Mouse (Mus musculus) layer of hippocampus, adult 9-11 months (tissue): ENCODE data around the gene Smpd4.

ENCODE experiments used
- DNase-seq: peaks from one replicate; pipeline ENCODE4 v3.0.0; 2022

The Smpd4 gene

DNA sequence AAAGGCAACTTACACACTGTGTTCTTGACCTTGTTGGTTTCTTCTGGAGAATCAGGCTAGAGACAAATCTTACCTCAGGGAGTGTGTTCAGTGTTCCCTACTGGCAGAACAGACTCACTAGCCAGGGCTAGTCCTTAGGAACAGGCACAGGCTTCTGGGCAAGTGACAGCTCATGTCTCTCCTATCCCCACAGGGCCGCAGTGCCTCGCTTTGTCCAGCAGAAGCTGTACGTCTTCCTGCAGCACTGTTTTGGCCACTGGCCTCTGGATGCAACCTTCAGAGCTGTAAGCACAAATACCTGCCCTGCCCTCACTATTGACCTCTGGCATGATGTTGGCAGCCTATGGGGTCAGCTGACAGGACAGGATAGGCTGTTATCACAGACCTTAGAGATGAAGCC, 19.9 kb downstream of the Smpd4 start:
- no peak for DNase-seq

DNA sequence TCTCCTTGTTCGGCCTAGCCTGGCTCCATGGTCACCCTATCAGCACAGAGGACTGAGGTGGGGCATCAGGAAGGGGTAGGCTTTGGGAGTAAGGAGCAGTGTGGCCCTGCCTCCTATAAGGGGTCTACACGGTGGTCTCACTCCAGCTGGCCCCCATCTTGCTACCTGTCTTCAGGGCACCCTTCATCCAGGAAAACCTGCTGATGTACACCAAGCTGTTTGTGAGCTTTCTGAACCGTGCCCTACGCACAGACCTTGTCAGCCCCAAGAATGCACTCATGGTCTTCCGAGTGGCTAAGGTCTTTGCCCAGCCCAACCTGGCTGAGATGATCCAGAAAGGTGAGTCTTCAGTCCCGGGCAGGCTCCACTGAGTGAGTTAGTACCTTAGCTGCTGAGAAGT, 20.8 kb downstream of the Smpd4 start:
- DNase-seq: no peak

- no peak for DNase-seq
These were observed 21.6 kb downstream of the Smpd4 start for GRCm38 (mm10) chr16:17640706-17641105.

- no peak for DNase-seq
These were observed 22.1 kb downstream of the Smpd4 start for GRCm38 (mm10) chr16:17641301-17641700.

DNA sequence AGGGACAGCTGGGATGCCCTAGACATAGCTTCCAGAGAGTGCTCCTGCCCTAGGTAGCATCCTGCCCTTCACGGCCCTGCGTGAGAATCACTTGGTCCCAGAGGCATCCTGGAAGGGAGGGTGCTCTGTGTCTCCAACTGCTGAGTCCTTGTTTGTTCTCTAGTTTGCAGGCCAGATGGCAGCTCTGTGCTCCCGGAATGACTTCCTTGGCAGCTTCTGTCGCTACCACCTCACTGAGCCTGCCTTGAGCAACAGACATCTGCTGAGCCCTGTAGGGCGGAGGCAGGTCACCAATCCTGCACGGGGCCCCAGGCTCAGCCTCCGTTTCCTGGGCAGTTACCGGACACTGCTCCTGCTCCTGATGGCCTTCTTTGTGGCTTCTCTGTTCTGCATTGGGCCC, 23.2 kb downstream of the Smpd4 start:
- peak; percentile 78 for DNase-seq

GRCm38 (mm10) chr16:17643437-17643990, 24.4 kb downstream of the Smpd4 start:
- DNase-seq: no peak

- DNase-seq: peak; percentile 74
These were observed 27.4 kb downstream of the Smpd4 start, which contains the start of gene Ccdc74a for GRCm38 (mm10) chr16:17646310-17647114. Ccdc74a (plus strand) TSS chr16:17646470.

GRCm38 (mm10) chr16:17647156-17647555, 28.0 kb downstream of the Smpd4 start:
- DNase-seq: no peak

GRCm38 (mm10) chr16:17647566-17648340, 28.6 kb downstream of the Smpd4 start:
- no peak for DNase-seq

- DNase-seq: peak; percentile 55
These were observed 30.9 kb downstream of the Smpd4 start for GRCm38 (mm10) chr16:17649925-17650605.

DNA sequence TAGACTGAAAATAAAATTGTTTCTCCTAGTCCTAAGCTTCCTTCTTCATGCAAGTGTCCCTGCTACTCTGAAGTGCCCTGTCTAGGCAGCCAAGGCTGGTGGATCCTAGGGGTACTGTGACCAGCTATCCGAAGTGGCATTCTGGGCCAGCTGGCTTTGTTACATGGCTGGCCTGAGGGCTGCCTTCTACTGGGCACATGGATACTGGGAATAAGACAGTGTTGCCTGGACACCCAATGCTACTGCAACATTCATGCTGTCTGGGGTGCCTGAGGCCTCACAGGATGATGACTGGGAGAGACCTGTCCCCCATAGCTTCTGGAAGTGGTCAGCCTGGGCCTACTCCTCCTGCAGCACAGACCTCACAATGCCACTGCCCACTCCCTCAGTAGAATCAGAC, 31.6 kb downstream of the Smpd4 start:
- no peak for DNase-seq

DNA sequence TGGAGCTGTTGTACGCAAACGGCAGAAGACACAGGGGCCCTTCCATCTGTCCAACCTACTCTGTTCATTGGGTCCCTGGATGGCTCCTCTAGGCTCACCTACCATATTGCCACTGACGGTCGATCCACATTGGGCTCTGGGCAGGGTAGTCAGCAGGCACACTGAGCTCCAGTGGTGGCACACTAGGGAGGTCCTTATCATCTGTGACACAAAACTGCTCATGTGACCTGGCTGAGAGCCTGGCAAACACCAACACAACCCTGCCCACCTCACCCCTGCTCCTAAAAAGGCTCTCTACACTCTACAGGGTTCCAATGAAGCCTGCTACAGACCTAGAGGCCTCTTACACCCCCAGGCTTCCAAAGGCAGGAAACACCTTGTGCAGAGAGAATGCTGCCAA, 33.5 kb downstream of the Smpd4 start:
- DNase-seq: no peak

GRCm38 (mm10) chr16:17653601-17654000, 34.4 kb downstream of the Smpd4 start:
- no peak for DNase-seq

DNA sequence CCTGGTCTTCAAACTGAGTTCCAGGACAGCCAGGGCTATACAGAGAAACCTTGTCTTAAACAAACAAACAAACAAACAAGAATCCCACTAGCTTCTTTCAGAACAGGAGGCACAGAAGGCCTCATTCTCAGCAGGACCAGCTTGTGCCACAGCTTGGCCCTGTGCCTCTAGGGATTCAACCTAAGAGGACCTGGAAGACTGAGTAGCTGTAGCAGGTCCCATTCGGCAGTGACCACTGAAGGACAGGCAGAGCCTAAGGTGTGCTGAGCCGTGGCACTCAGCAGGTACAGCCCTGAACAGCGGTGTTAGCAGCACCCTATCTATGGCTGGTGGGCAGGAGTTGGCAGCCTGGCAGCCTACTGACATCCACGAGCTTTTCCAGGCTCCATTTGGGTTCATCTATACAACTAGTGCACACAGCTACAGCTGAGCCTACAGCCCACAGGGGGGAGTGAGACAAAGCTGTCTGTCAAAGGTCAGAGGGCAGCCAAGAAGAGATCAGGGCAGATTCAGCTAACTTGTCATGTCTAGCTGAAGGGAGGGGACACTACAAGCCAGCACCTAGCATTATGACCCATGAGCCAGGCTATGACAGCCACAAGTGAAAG, 35.1 kb downstream of the Smpd4 start:
- no peak for DNase-seq

- no peak for DNase-seq
These were observed 37.2 kb downstream of the Smpd4 start for GRCm38 (mm10) chr16:17656212-17656871.

GRCm38 (mm10) chr16:17665568-17665967, 46.4 kb downstream of the Smpd4 start:
- no peak for DNase-seq

GRCm38 (mm10) chr16:17669886-17670285, 50.7 kb downstream of the Smpd4 start:
- no peak for DNase-seq
